Mouse (Mus musculus) small intestine, adult 2 months (tissue): Measurements from ENCODE around the gene Inpp5k.

Source experiments
- CTCF ChIP-seq: fragments of 200-500 bp; IDR thresholded peaks from 2 replicates; pipeline ENCODE4 v1.5.1; 2012; ENCODE audit warnings: low read depth, mild to moderate bottlenecking, control low read depth, inconsistent platforms, low read length, moderate library complexity, mixed read lengths; ENCODE audit not compliant: insufficient replicate concordance, insufficient read length; ENCODE audit errors: extremely low read depth
- POLR2A ChIP-seq: fragments of 200-500 bp; IDR thresholded peaks from 2 replicates; pipeline ENCODE4 v1.6.1; 2012; ENCODE audit warnings: low read depth, mild to moderate bottlenecking, control low read depth, inconsistent platforms, low read length, moderate library complexity

DNA sequence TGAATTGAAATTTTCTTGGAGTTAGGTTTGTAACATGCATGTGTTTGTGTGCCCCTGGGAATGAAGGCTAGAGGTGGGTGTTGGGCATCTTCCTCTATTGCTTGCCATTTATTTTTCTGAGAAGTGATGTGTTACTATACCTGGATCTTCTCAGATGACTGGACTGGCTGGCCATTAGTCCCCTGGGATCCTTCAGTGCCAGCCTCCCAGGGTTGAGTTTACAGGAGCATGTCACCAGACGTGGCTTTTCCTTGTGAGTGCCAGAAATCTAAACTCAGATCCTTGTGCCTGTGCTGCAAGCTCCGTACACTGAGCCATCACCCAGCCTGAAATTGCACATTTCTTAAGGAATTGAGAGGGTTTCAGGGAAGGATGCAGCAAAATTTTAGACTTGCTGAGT, 54.2 kb downstream of the Inpp5k start:
- TF ChIP-seq CTCF, result no peak
- TF ChIP-seq POLR2A, result no peak
